Mouse (Mus musculus): ENCODE measurements at regions not wholly inside any gene's neighbourhood (a gene's known extent, or its start where the extent isn't known, plus 50 kb on each side); places are given as distances from the start of the nearest gene placed in this dataset.

DNA sequence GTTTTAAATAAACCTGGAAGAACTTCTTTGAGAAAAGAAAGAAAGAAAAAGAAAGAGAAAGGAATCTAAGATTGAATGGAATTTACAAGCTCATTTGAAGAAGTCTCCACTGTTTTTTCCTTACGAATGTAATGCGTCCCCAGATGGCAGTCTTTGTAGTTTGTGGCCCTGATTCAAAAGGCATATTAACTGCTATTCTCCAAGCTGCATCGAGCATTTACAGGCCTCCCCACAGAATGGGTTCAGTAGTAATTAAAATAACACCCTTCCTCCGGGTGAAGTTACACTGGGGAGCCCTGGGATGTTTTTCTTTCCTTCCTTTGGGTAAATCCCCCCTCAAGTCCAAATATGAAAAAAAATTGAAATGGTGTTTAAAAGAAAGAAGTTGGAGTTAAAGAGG lies 211.2 kb upstream of the Ferd3l start:
- no peak for ATAC-seq (ENCODE audit: insufficient read depth, low FRiP score, low read depth)
- H3K4me3 ChIP-seq (replicated peaks): no peak overlapping the region
- no peak overlapping the region for H3K27ac ChIP-seq
- H3K36me3 ChIP-seq: no peaks in the 10 kb centered on the region
- no peak overlapping the region for H3K4me2 ChIP-seq
- H3K9ac ChIP-seq: no peak overlapping the region
- no peaks in the 10 kb centered on the region for H3K27me3 ChIP-seq (replicated peaks)
- peaks cover 3% of the 10 kb centered on the region; the same call in 1 of the 2 replicates for H3K4me1 ChIP-seq
- WGBS: 49% methylated on average over 4 of the region's 4 CpGs
- no peaks in the 10 kb centered on the region for H3K9me3 ChIP-seq

DNA sequence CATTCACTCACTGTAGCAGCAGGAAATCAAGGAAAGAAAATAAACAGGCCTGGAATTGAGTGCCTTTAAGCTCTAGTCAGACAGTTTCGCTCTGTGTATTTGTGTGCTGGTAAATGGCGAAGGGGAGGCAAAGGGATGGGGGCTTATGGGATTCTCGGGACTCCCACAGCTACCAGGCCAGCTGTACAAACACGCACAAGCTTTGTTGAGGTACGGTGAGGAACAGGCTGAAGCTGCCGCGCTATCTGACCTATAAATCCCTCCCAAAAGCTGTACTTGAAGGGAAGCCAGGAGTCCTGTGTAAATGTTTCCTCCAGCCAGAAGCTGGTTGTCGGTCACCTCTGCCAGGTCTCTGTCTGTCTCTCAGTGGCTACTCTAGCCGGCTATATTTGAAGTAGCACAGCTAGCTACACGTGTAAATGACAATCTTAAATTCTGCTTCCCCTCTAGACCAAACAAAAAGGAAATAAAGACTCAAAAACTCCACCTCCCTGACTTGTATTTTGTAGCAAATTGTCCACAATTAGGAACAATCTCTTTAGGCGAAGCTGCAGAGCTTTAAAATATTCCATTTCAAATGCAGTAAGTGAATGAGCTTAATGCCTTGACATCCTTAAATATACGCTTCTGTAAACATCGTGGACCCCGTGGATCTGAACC lies 210.5 kb upstream of the Ferd3l start:
- Histone ChIP-seq H3K9me3 (no peaks in the 10 kb centered on the region), H3K36me3 (no peaks in the 10 kb centered on the region), H3K9ac (no peak overlapping the region), H3K4me1 (peaks cover 3% of the 10 kb centered on the region; the same call in 1 of the 2 replicates), H3K4me2 (peak overlapping the region; percentile 41), H3K4me3 (replicated peaks) (no peak overlapping the region; the same call in 1 of the 2 replicates), H3K27me3 (replicated peaks) (no peaks in the 10 kb centered on the region), H3K27ac (peak overlapping the region; percentile 53)
- ATAC-seq (ENCODE audit: insufficient read depth, low FRiP score, low read depth): no peak; the same call in 1 of the 2 replicates
- 15% methylated on average over 14 of the region's 14 CpGs for WGBS

DNA sequence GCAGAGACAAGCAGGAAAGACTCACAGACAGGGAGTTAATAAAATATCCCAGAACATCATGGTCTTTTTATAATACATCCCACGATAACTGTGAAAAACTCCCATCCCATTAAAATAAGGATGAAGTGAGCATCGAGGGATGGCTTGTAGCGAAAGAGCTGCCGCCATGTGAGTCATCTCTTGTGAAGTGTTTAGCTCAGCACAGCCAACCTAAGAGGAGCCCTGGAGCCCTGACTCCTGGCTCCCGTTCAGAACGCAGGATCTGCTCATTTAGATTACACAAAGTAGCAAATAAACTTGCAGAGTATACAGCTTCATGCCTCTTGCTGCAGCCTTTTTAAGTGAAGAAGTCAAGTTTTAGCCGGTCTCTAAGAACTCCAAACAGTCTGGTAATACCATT lies 209.2 kb upstream of the Ferd3l start:
- Histone ChIP-seq H3K36me3 (no peaks in the 10 kb centered on the region), H3K4me2 (peak overlapping the region; percentile 16; the same call in 1 of the 2 replicates), H3K9me3 (no peaks in the 10 kb centered on the region), H3K4me3 (replicated peaks) (no peak overlapping the region), H3K27me3 (replicated peaks) (no peaks in the 10 kb centered on the region), H3K4me1 (peaks cover 3% of the 10 kb centered on the region; the same call in 1 of the 2 replicates), H3K9ac (no peak overlapping the region), H3K27ac (peak overlapping the region; percentile 71; the same call in 1 of the 2 replicates)
- ATAC-seq (ENCODE audit: insufficient read depth, low FRiP score, low read depth): peak; percentile 53; the same call in 1 of the 2 replicates
- WGBS: 36% methylated on average over 7 of the region's 7 CpGs

DNA sequence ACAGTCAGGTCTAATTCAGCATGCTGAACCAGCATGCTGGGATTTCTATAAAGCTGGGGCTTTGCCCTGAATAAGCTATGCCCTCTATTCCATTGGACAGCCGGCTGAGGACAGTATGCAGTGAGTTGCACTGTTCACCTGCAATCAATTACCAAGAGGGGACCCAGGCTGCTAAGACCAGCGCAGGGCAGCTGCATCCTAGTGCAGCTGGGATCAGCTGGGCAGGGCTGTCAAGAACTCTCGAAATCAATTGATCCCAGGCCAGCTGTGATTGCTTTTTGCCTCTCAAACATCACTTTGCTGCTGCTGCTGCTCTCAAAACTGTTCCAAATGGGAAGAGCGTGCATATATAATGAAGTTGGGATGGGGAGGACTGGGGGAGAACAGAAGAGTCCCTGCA lies 196.3 kb upstream of the Ferd3l start:
- Histone ChIP-seq H3K4me1 (no peaks in the 10 kb centered on the region), H3K4me3 (replicated peaks) (no peak overlapping the region), H3K27me3 (replicated peaks) (no peaks in the 10 kb centered on the region), H3K36me3 (no peaks in the 10 kb centered on the region), H3K9ac (no peak overlapping the region), H3K27ac (no peak overlapping the region), H3K4me2 (no peak overlapping the region), H3K9me3 (no peaks in the 10 kb centered on the region)
- no peak for ATAC-seq (ENCODE audit: insufficient read depth, low FRiP score, low read depth)
- WGBS: 29% methylated on average over 4 of the region's 4 CpGs

DNA sequence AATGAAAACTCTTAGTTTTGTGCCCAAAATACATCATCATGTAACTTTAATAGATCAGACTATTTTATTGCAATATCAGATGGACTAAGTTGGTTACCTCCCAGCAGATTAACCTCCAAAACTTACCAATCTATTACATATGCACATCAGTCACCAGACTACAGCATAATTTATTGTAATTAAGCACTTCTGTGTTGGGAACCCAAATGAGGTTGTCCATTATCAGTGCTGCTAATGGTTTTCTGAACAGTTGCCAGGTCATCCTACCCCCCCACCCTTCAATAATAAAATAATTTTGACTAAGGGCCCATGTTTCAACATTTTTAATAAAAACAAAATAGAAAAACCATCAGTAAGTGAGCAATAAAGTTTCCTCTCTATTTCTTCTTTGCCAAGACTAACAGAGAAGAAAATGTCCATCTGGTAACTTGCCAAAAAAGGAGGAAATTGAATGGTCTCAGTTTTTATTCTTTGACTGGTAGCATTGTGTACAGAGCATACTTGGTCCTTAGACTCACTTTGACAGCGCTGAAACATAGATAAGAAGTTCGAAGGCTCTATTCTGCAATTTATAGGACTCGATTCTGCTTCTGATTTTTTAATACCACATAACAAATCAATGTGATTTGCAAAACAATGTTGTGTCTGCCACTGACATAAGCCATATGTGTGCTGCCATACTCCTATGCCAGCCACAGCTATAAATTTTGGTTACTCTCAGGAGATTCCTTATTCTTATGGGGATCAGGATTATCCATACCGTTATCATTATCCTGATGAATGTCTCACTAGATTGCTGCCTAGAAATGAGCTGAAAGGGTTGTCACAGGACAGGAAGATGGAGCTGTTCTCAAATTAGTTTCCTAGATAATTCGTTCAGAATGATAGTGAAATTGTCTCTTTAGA lies 152.4 kb upstream of the Ferd3l start:
- Histone ChIP-seq H3K4me2 (no peak overlapping the region), H3K4me3 (replicated peaks) (no peak overlapping the region), H3K9ac (no peak overlapping the region), H3K9me3 (no peaks in the 10 kb centered on the region), H3K36me3 (no peaks in the 10 kb centered on the region), H3K4me1 (no peaks in the 10 kb centered on the region), H3K27ac (no peak overlapping the region), H3K27me3 (replicated peaks) (no peaks in the 10 kb centered on the region)
- 48% methylated on average over 5 of the region's 5 CpGs for WGBS
- ATAC-seq (ENCODE audit: insufficient read depth, low FRiP score, low read depth): no peak

DNA sequence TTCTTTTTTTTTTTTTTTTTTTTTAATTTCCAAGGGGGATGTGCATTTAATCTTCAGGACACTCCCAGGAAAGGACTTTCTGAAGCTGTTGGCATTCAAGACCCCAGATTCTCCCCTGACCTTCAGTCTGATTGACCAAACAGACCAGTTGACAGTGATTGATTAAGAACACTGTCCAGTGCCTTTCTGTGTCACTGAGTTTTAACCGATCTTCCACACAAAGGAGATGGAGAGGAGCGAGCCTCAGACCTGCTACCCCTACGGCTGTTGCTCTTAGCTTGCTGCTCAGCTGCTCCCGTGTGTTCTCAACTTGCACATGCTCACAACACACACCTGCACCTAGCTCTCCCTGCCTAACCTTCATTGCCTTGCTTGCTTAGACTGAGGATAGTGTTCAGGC lies 149.7 kb upstream of the Ferd3l start:
- Histone ChIP-seq H3K27ac (no peak overlapping the region), H3K9me3 (no peaks in the 10 kb centered on the region), H3K27me3 (replicated peaks) (no peaks in the 10 kb centered on the region), H3K4me1 (no peaks in the 10 kb centered on the region), H3K9ac (no peak overlapping the region), H3K36me3 (no peaks in the 10 kb centered on the region), H3K4me2 (no peak overlapping the region), H3K4me3 (replicated peaks) (no peak overlapping the region)
- whole genome bisulfite sequencing: 38% methylated on average over 4 of the region's 4 CpGs
- no peak for ATAC-seq (ENCODE audit: insufficient read depth, low FRiP score, low read depth)

DNA sequence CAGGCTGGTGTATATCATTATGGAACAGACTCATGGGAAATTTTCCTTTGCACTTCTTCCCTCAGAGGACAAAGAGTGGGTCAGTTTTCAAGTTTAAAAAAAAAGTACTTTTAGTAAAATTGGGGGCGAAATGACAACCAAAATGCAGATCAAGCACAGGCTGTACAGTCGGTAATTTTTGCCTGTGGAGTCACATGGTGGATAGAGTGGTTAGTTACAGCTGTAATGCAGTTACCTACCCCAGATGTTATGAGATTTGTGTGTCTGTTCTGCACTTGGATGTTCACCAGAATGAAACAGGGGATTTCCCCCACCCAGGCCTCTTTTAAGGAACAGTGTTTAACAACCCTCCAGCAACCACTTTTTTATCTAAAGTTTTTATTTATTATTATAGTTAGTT lies 148.3 kb upstream of the Ferd3l start:
- no peaks in the 10 kb centered on the region for H3K4me1 ChIP-seq
- ATAC-seq (ENCODE audit: insufficient read depth, low FRiP score, low read depth): no peak
- no peaks in the 10 kb centered on the region for H3K9me3 ChIP-seq
- no peak overlapping the region for H3K9ac ChIP-seq
- no peak overlapping the region for H3K27ac ChIP-seq
- WGBS: 59% methylated on average over 2 of the region's 2 CpGs
- H3K4me2 ChIP-seq: no peak overlapping the region
- no peaks in the 10 kb centered on the region for H3K36me3 ChIP-seq
- H3K4me3 ChIP-seq (replicated peaks): no peak overlapping the region
- H3K27me3 ChIP-seq (replicated peaks): no peaks in the 10 kb centered on the region

DNA sequence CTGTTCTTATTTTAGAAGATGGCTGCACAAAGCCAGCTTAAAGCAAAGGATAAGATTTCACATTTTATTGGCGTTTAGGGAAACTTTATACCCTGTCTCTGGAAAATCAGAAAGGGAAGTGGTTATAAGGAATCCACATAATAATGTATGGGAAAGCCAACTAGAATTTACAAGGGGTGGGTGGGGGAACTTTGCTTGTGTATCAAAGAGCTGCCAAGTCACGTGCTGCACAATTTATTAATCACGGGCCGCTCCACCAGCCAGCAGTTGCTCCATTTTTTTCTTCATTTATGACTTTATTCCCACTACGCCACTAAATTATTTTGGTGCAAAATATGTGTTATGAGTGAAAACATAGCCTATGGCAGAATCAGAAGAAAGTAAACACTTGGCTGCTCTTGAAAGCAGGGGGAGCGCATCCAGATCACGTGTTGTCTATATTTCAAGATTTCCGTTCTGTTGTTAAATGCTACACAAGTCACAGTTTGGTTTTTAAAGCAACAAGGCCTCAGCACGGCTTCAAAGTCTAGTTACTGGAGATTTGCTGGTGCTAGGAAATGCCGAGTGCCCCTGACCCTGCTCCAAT lies 123.9 kb upstream of the Ferd3l start:
- no peaks in the 10 kb centered on the region for H3K36me3 ChIP-seq
- H3K4me3 ChIP-seq (replicated peaks): no peak overlapping the region
- no peak overlapping the region for H3K4me2 ChIP-seq
- no peaks in the 10 kb centered on the region for H3K4me1 ChIP-seq
- H3K9ac ChIP-seq: no peak overlapping the region
- no peaks in the 10 kb centered on the region for H3K9me3 ChIP-seq
- WGBS: 73% methylated on average over 10 of the region's 10 CpGs
- H3K27me3 ChIP-seq (replicated peaks): no peaks in the 10 kb centered on the region
- no peak overlapping the region for H3K27ac ChIP-seq
- ATAC-seq (ENCODE audit: insufficient read depth, low FRiP score, low read depth): no peak

DNA sequence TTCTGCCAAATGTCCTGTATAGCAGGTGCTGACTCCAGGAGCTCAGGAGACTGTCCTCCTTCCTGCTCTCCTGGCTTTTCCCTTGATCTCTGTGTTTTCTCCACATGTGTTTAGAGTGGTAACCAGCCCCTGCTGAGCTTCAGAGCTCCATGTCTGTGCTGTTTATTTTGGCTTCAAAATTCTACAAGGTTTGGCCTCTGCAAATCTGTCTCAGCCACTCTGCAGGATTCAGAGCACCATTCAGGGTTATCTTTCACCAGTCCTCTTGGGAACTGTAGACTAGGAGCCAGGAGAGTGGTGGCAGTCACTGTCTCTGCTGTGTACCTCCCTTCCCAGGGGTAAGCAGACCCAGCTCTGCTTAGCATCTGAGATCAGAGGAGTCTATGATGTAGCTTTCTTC lies 102.7 kb upstream of the Ferd3l start:
- Histone ChIP-seq H3K4me2 (no peak overlapping the region), H3K4me1 (no peaks in the 10 kb centered on the region)
- no peak for ATAC-seq (ENCODE audit: insufficient read depth, low FRiP score, low read depth)

DNA sequence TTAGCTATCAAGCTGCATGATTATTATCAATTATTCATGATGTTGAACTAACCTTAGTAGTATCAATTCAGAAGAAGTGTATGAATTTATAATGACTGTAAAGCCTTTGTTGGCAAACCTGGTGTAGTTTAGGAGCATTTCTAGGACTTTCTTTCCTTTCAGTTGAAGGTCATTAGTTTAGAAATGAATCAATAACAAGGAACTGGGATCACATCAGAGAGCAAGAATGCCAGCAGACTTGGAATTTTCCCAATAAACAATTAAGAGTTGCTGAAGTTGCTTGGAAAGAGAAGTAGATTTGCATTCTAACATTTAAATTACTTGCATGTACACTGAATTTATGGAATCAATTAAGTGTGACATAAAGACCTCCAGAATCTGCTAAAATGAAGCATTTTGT lies 79.1 kb upstream of the Ferd3l start:
- Histone ChIP-seq H3K36me3 (no peaks in the 10 kb centered on the region), H3K9me3 (no peaks in the 10 kb centered on the region), H3K4me3 (replicated peaks) (no peak overlapping the region), H3K4me2 (no peak overlapping the region), H3K27me3 (replicated peaks) (no peaks in the 10 kb centered on the region), H3K9ac (no peak overlapping the region), H3K4me1 (no peaks in the 10 kb centered on the region), H3K27ac (no peak overlapping the region)
- ATAC-seq (ENCODE audit: insufficient read depth, low FRiP score, low read depth): no peak

More for the DNA sequence above, 102.7 kb upstream of the Ferd3l start:
- Histone ChIP-seq H3K9ac (no peak overlapping the region), H3K27me3 (replicated peaks) (no peaks in the 10 kb centered on the region), H3K27ac (no peak overlapping the region), H3K4me3 (replicated peaks) (no peak overlapping the region), H3K36me3 (no peaks in the 10 kb centered on the region), H3K9me3 (no peaks in the 10 kb centered on the region)

DNA sequence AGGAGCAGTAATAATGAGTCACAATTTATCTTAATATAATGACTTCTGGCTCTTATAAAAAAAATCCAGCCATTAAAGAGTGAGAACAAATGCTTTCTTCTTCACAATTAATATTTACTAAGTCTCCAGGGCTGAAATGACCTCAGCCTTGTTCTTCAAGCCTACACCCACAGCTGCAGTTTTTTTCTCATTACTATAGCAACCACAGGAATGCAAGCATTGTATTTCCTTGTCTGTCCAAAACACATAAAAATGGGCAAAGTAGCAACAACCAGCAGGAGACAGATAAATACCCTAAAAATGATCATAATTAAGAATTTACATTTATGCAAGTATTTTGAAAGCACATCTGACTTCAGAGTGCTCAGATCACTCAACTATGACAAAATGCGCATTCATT lies 76.5 kb upstream of the Ferd3l start:
- WGBS: 65% methylated on average over 1 of the region's 1 CpGs
- no peak for ATAC-seq (ENCODE audit: insufficient read depth, low FRiP score, low read depth)
- no peak overlapping the region for H3K4me2 ChIP-seq
- H3K4me1 ChIP-seq: no peaks in the 10 kb centered on the region
- no peak overlapping the region for H3K27ac ChIP-seq
- H3K4me3 ChIP-seq (replicated peaks): no peak overlapping the region
- H3K9me3 ChIP-seq: no peaks in the 10 kb centered on the region
- no peaks in the 10 kb centered on the region for H3K27me3 ChIP-seq (replicated peaks)
- H3K36me3 ChIP-seq: no peaks in the 10 kb centered on the region
- H3K9ac ChIP-seq: no peak overlapping the region

Measured in stomach, embryonic 15.5 days (tissue).